Comparison of ENCODE assay signal across 21 mouse cellular contexts in the genomic region with DNA sequence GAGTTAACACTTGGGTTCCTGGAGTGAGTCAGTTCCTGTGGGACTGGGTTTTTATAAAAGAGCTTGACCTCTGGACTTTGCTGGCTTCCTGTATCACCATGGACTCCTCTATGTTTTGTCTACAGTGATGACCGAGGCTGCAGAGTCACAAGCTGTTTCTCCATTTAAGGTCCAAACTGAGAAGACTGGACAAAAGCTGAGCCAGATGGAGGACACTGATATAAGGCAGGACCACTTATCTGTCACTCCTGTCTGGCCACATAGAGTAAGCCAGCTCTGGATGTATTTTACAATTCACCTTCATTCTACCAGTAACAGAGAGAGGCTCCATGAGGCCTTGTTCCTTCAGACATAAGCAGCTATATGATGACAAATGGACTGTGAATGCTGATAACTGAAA.
"Had no signal": no experiment of that assay in that cellular context is flagged by ENCODE, and none has a peak within 500 bp of the region (broad histone marks: within the 10 kb centered on the region; RNA-seq: fewer than 3 reads in every experiment).

No protein-coding gene starts in this region.

- H3K9ac ChIP-seq: kidney, embryonic 15.5 days; lung, embryonic 15.5 days; midbrain, embryonic 13.5 days; neural tube, embryonic 13.5 days; stomach, embryonic 15.5 days had no signal

- H3K36me3 ChIP-seq: kidney, embryonic 15.5 days; lung, embryonic 15.5 days; midbrain, embryonic 10.5 days; midbrain, embryonic 13.5 days; neural tube, embryonic 13.5 days; stomach, embryonic 15.5 days had no signal

- ATAC-seq: midbrain, embryonic 13.5 days; midbrain, embryonic 16.5 days had no signal

- H3K4me1 ChIP-seq: kidney, embryonic 15.5 days; lung, embryonic 15.5 days; stomach, embryonic 15.5 days had no signal

- H3K27me3 ChIP-seq: kidney, embryonic 15.5 days; lung, embryonic 15.5 days; megakaryocyte, embryonic 14.5 days; midbrain, embryonic 13.5 days; neural tube, embryonic 13.5 days; stomach, embryonic 15.5 days had no signal

- H3K9me3 ChIP-seq: kidney, embryonic 15.5 days; lung, embryonic 15.5 days; megakaryocyte, embryonic 14.5 days; midbrain, embryonic 10.5 days; midbrain, embryonic 13.5 days; neural tube, embryonic 13.5 days; stomach, embryonic 15.5 days had no signal

- H3K4me3 ChIP-seq: kidney, embryonic 15.5 days; left cerebral cortex, adult 2 months; lung, embryonic 15.5 days; megakaryocyte, embryonic 14.5 days; midbrain, embryonic 10.5 days; midbrain, embryonic 13.5 days; myocyte; neural tube, embryonic 13.5 days; stomach, embryonic 15.5 days had no signal

- H3K4me2 ChIP-seq: kidney, embryonic 15.5 days; lung, embryonic 15.5 days; midbrain, embryonic 13.5 days; neural tube, embryonic 13.5 days; stomach, embryonic 15.5 days had no signal

- H3K27ac ChIP-seq: kidney, embryonic 15.5 days; left cerebral cortex, adult 2 months; lung, embryonic 15.5 days; midbrain, embryonic 10.5 days; midbrain, embryonic 13.5 days; neural tube, embryonic 13.5 days; stomach, embryonic 15.5 days had no signal

- DNase-seq: kidney, adult 11 months; kidney, adult 8-10 months; kidney, postnatal 10 days; kidney, postnatal 36 days; lung, adult 18-20 months; lung, postnatal 10 days; lung, postnatal 36 days; retina, postnatal 1 day; right cerebral cortex, postnatal 25 days; spleen, adult 18-20 months; thymus, postnatal 25 days had no signal
